Mouse (Mus musculus) left cerebral cortex, adult 8-10 months (tissue): ENCODE measurements around the gene Timp2. TPM values are rescaled to one million over a fixed set of nuclear protein-coding genes. Genes with fewer than 3 reads are reported as not detected.

Experiments
- DNase-seq, 2 experiments: peaks; one replicate each; pipeline ENCODE4 v3.0.0; 2022; ENCODE audit warnings: low spot score in 2 of 2
- total RNA-seq, 4 experiments: library from RNA; stranded (reverse); gene quantifications; 2 replicates each; pipeline ENCODE4 v1.2.4; 2022

The Timp2 gene
- total RNA-seq, 4 experiments from 2014 or later, result 239 to 259 (median 249) TPM

DNA sequence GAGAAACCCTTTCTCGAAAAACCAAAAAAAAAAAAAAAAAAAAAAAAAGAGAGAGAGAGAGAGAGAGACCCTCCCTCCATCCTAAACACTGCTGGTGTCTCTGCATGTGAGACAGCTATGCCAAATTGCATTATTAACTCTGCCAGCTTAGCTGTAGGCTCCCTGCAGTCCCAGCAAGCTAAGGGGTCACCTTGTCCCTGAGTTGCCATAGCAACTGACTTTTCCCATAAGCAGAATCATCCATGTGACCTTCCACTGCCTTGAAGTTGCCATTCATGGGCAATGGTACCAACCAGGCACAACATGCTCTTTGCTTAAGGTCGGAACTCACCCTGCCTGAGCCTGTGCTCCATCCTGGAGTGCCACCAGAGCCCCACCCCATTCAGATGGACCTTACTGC is 60.5 kb downstream of the Timp2 start:
- DNase-seq, result no peak

DNA sequence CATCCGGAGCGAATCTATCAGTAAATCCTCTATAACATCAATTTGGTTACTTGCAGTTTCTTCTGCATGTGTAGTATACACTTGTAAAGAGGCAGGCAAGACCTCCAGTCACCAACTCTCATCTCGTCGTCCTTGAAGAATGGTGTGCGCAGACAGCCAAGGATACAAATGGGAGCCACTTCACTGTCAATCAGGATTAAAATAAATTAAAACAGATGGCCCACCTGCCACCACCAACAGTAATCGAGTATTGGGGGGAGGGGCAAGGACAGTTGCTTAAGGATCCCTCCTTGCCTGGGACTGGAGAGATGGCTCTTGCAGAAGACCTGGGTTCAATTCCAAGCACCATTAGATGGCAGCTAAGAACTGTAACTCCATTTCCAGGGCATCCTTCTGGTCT is 62.9 kb downstream of the Timp2 start:
- no peak for DNase-seq

DNA sequence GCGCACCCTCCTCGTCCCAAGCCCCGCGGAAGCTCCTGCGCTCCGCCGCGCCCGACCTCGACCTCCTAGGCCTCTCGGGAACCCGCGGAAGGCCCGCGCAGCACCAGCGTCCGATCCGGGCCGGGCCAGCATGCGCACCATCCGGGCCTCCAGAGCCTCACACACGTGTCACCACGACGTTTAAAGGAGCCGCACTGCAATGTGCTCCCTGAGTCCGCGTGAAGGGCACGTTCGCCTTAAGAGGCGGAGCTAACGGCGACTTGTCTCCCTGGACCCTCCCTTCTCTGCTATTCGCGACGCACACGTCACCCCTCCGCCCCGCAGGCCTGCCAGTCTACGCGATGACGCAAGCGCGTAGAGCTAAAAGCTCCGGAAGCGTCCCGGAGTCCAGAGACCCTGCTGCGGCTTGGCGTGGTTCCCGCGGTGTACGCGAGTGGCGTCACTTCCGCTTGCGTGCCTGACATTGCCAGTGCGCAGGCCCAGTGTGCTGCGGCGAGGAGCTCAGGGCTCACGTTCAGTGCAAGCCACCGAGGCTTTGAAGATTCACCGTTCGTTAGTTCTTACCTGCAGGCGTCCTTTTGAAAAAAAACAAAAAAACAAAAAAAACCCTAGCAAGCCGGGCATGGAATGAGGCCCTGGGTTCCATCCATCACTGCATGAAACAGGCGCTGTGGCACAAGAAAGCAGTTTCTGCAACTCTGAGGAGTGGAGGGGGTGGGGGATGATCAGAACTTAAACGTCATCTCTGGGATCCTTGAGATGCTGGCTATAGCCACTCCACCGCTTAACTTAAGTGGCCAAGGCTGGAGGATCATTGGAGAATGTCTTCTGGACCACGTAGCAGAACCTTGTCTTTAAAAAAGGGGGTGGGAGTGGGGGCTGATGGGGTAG is 65.3 kb downstream of the Timp2 start, which contains the start of gene Usp36:
TSS of gene Usp36 (minus strand) at position 246 of the 891 bp plus-strand sequence.
- DNase-seq, result peak; percentile 99 to 100

DNA sequence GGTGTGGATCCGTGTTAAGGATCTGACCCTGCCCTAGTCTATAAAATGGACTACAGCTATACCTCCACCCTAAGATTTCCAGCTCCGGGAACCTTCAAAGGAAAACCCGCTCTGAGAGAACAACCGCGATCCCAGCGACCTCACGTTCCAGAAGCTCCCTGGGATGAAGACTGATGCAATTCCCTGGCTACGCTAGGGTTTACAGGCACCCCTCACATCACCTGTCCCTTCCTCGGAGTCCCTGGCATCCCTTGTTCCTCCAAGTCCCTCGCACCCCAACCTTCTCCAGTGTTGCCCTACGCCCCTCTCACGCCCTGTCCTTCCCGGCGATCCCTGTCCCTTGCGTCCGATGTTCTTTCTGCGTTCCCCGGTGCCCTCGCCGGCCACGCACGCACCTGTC is 66.0 kb downstream of the Timp2 start:
- DNase-seq, result no peak

DNA sequence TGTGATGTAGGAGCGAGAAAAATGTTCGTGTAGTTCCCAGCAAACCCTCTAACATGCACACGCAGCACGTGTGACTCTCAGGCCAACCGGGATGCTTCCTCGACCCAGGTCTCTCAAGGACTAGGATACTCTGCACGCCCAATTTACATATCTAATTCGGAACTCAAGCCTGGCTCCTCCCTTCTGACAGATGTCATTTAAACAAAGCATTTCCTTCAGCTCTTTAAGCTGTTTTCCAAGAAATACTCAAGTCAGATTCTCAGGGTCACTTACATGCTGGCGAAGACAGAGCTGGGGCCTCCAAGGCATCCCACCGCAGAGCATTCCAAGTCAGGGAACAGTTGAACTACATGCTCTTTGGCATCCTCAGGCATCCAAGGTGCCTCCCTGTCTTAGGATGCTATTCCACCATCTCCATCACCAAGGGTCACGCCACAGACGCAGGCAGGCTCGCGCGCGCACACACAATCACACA is 66.5 kb downstream of the Timp2 start:
- no peak for DNase-seq

DNA sequence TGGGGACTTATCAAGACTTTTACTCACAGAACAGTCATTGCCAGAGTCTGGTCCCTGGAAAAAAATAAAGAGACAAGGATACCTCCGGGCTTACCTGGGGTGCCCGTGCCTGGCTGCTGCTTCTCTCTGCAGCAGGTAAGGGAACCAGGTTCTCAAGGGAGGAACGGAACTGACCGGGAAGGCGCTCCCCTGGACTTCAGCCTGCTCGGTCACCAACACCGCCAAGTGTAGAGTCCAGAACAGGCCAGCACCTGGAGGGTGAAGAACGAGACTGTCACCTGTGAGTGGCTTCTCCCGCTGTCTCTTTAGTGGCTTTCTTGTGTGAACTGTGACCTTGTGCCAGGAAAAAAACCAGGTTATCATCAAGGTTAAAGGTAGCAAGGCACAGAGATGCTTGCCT is 68.0 kb downstream of the Timp2 start:
- no peak for DNase-seq

DNA sequence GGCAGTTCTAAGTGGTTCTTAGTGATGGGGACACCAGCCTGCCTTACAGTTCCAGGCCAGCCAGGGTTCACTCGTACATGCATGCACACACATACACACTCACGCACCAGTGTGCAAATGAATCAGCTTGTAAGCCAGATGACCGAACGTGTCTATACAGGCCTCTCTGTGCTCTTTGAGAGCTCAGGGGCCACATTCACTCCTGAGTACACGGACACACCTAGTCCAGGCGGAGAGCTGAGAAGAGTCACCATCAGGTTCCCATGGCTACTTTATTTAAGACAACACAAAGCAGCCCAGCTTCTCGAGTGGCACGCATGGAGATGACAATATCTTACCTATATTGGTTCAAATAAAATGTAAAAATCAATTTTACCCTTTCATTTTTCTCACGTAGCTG is 69.1 kb downstream of the Timp2 start:
- no peak for DNase-seq

DNA sequence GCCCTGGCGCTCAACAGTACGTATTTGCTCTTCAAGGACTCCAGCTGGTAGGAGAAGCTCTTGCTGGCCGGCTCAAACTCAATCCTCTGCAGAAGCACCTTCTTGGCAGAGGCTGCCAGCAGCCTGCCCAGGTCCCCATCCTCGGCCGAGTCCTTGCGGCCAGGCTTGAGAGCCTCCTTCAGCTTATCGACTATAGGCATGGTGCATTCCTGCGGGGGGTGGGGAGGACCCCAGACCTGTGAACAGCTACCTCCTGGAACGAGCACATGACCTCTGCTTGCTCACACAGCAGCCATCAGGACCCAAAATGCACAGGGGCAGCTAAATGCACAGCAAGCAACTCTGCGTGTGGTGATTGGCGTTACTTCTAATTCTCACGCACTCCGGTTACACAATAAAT is 69.7 kb downstream of the Timp2 start:
- DNase-seq, result no peak

DNA sequence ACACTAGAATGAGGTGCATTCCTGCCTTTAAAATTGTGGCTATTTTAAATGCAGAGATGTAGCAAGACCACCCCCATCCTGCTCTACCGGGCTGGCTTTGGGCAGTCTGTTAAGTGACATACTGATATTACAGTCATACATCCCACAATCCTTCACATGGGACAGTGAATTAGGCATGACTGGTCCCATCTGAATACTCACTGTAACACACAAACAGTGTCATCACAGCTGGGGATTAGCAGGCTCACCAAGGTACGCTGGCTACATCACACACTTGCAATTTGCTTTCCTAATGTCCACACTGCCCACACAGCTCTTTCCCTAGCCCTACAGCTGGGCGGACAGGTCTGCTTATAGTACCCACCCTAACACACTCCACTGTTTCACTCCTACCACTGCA is 75.3 kb downstream of the Timp2 start:
- no peak for DNase-seq

DNA sequence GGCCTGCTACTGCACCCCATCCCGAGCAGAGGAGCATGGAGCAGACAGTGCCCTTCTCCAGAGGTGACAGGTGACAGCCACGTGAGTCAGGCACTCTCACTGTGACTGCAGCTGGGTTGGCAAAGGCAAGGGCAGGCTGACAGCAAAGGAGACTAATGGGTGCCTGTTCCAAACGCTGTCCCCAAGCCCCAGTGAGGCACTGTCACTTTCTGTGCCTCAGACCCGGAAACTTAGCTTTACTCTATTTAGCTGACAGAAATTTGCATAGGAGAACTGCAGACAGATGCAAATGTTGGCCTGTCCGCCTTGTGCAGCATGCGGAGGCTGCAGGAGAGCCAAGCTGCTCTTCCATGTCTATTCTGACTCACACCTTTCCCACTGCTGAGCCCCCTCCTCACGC is 79.2 kb downstream of the Timp2 start:
- DNase-seq, result no peak

DNA sequence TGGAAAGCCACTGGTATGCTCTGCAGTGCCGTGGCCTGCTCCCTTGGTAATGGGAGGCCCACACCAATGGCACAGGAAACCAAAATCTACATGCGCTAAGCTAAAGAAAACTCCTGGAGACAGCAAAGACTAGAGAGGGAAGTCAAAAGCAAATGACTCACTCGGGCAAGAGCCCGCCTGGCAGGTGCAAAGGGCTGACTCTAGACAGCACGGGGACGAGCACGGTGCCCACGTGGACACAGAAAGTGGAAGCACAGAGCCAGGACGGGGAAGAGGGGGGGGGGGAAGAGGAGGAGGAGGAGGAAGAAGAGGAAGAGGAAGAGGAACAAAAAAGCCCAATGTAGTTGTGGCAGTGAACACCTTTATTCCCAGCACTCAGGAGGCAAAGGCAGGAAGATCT is 80.4 kb downstream of the Timp2 start:
- no peak for DNase-seq

DNA sequence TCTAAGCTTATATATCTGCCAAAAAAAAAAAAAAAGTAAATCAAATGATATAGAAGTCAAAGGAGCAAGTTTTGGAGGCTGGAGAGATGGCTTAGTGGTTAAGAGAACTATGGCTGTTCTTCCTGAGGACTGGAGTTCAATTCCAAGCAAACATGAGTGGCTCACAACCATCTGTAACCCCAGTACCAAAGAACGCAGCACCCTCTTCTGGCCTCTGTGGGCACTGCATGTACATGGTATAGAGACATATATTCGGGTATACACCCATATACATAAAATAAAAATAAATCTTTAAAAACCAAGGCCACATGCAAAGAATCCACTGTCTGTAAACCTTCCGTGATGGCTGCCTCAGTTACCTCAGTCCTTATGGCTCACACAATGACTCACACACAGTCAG is 85.7 kb downstream of the Timp2 start:
- no peak for DNase-seq

DNA sequence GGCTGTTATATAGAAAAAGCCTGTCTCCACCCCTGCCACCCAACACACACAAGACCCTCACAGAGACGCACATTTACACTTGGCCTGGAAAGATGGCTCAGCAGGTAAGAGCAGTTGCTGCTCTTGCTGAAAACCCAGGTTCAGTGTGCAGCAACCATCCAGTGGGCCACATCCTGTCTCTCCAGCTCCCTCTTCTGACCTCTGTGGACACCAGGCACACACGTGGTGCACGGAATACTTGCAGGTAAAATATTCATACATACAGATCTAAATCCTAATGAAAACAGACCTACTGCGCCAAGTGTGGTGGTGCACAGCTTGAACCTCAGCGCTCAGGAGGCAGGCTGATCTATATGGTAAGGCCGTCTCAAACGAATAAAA is 88.9 kb downstream of the Timp2 start:
- DNase-seq, result no peak

DNA sequence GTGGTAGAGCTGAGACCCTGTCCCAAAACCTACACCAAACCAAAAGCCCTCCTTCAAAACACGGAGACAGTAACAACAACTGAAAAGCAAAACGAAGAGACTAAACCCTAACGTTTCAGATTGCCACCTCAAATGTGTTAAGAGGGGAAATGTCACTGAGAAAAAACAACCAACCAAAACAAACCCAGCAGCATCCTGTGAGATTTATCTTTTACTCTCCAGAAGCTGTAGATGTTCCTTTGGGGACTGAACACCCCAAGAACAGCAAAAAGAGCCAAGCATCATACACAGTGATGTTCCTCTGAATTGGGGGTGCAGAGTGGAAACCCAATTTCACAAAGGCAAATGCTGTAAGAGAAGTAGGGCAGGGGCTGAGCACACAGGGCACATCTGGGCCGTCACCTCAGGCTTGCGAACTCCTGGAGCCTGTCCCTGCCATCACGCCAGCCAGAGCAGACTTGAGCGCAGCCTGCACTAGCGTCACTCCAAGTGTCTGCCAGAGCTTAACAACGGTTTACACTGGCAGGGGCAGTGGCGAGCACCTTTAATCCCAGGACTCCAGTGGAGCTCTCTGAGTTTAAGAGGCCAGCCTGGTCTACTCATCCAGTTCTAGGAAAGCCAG is 89.4 kb downstream of the Timp2 start:
- DNase-seq, result no peak

DNA sequence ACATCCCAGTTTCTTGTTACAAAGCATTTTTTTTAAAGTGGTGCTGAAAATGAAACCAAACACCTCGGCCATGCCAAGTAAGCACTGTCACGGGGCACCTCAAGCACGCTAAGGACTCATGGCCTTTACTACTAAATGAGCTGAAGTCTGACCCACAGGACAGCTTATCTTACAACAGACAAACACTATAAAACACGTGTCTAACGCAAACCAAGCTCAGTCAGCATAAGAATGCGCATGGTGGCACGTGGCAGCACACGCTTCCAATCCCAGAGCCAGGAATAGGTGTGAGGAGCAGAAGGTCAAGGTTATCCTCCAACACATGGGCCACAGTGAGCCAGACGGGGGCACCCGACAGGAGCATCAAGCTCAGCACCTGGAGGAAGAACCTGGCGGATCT is 89.9 kb downstream of the Timp2 start:
- DNase-seq, result no peak

DNA sequence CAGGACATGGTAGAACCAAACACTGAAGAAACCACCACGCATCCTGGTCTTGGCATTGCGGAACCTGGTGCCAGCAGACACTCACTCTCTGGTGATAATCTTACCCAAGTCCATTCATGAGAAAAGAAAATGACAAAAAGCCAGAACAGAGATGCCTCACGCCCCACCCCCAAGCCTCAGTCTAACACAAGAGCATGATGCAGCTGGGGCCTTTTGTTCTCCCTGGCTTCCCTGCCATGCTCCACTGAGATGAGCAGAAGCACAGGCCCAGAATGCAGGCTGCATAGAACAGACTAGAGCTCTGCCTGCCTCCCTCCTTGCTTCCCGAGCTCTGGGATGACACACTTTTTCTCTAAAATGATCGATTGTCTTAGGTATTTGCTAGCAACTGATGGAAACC is 92.4 kb downstream of the Timp2 start:
- no peak for DNase-seq

DNA sequence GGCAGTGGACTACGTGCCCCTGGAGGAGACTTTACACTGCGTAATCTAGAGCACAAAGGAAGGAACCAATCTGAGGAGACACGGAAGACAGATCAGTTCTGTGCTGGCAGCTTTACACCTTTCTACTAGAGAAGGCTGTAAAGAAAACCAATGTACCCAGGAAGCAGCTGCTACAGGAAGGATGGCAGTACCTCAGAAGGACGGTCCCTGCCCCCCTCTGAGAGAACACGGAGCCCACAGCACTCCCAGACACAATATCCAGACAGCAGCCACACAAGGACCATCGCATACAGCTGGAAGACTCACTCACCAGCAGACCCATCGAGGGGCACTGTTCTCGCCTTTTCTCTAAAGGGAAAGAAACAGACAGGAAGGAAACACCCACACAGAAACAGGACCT is 95.5 kb downstream of the Timp2 start:
- DNase-seq, result no peak

DNA sequence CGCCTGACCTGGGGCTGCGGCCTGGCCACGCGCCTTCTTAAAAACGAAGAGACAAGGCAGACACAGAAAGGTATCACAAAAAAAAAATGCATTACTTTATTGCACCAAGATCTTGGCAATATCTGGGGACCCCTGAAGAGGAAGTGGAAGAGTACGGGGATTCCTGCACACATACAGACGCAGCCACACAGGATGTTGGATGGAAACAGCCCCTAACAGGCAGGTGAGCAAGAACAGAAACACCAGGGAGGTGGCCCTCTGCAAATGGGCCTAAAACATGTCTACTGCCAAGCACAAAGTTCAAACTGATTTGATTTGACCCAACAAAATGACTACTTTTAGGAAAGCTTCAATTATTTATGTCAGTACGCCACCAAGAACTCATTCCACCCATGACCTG is 96.0 kb downstream of the Timp2 start:
- DNase-seq, result no peak

DNA sequence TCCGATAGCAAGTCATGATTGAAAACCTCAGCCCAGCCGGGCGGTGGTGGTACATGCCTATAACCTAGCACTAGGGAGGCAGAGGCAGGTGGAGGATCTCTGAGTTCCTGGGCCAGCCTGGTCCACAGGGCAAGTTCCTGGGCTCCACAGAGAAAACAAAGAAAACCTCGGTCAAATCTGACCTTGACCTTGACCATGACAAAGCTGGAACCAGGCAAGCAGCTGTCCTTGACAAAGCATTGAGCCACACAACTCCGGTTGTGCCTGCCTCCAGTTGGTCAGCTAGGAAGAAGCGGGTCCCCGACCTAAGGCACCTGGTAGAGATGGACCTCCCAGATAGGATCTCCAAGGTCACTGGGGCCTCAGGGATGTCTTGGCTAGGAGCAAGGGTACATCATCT is 99.2 kb downstream of the Timp2 start:
- DNase-seq, result no peak

DNA sequence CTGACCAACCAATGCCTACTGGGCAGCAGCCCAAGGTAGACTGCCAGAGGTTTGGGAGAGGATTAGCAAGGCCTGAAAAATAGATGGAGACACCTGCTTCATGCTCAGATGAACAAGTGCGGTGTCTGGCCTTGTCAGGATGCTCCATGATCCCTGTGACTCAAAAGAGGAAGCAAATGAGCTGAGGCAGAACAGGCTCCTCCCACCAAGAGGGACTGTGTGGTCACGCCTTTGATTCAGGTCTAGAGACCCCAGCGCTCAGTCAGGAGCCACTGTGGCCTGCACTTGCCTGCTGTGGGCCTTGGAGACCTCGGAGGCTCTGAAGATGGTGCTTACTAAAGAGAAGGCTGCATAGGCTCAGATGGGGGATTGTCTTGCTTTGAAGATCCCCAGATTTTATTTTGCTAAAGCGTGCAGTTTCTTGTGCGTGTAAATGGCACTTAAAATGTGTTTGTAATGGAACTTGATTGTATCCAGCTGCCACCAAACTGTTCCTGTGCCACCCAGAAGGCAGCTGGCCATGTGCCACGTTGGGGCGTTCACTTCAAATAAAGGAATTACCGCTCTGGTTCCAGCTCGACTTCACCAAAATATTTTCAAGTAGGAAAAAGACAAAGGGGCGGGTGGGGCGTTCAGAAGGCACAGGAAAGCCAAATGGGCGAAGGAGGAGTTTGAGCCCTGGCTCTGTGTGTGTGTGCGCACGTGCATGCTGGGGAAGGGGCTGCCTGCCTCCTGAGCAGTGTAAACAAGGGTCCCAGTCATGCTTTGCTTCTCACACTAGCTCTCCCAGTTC is 101.2 kb downstream of the Timp2 start:
- DNase-seq, result peak in 1 of 2 experiments; percentile 48

DNA sequence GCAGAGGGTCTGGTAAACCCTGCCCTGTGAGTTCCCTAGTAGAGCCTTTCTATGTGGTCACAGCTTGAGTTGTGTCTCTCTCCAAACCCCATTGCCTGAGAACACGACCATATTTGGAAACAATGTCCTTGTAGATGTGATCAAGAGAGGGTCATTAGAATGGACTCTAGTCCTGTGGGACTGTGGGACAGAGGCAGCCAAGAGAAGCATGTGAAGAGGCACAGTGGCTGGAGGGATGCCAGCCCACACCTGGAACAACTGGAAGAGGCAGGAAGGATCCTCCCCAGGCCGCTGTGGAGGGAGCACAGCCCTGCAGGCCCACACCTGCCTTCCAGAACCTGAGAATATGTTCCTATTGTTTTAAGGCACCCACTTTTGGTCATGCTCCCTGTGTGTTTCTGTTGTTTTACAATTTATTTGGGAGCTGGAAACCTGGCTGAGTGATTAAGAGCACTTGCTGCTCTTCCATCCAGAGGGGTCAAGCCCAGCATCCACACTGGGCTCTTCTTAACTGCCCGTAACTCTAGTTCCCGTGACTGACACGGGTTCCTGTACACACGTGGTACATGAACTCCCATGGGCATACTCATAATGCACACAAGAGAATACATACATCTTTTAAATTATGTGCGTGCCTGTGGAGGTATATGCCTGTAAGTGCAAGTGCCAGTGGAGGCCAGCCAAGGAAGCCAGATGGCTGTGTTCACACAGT is 101.9 kb downstream of the Timp2 start:
- no peak for DNase-seq
